Mouse (Mus musculus) gastrocnemius, adult 18-20 months (tissue): ENCODE results near the gene Pard3b. TPM values are rescaled to one million over a fixed set of nuclear protein-coding genes. Genes with fewer than 3 reads are reported as not detected.
"Not testable (repeated sequence)": the region's sequence is repeated elsewhere in the genome, so short reads cannot be mapped to it uniquely, and the experiment has no call there.

ENCODE experiments used
- DNase-seq: peaks from one replicate; pipeline ENCODE4 v3.0.0; 2021; ENCODE audit warnings: low spot score
- total RNA-seq, 2 experiments: library from RNA; stranded (reverse); gene quantifications; 2 replicates each; pipeline ENCODE4 v1.2.3; 2021

The Pard3b gene
- total RNA-seq, 2 experiments from 2014 or later: 4.0 to 5.3 TPM

GRCm38 (mm10) chr1:62565120-62565809 is 926.6 kb downstream of the Pard3b start:
- no peak for DNase-seq

- DNase-seq: no peak
Observed at GRCm38 (mm10) chr1:62566596-62566995, 928.0 kb downstream of the Pard3b start.

GRCm38 (mm10) chr1:62576939-62577590 is 938.4 kb downstream of the Pard3b start:
- no peak for DNase-seq

DNA sequence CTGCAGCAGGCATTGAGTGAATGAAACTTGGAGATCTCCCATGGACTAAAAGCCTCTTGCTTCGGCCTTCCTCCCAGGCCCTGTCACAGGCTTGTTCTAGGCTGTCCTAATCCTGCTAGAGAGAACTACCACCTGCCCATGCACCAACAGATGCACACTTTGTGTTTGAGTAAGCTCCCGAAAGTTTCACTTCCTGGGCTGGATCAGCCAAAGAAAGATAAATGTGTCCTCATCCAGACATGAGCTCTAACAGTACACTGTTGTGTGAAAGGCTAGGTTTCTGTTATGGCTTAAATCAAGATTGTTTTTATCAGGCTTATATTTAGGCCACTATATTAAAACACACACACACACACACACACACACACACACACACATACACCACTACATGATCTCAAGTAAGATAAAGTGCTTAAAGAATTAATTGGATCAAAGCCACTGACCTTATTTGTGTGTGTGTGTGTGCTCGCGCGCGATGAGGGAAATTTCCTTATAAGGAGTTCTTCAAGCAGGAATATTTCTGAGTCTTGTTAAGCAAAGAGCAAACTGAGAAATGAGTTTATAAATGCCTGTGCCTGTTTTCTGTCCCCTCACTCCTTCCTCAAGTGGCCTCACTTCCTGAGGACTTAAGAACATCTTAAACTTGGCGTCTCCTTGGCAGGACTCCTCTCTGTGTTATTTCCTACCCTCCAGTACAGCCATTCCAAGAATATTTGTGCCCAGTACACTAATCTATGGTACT is 940.6 kb downstream of the Pard3b start:
- no peak for DNase-seq

DNA sequence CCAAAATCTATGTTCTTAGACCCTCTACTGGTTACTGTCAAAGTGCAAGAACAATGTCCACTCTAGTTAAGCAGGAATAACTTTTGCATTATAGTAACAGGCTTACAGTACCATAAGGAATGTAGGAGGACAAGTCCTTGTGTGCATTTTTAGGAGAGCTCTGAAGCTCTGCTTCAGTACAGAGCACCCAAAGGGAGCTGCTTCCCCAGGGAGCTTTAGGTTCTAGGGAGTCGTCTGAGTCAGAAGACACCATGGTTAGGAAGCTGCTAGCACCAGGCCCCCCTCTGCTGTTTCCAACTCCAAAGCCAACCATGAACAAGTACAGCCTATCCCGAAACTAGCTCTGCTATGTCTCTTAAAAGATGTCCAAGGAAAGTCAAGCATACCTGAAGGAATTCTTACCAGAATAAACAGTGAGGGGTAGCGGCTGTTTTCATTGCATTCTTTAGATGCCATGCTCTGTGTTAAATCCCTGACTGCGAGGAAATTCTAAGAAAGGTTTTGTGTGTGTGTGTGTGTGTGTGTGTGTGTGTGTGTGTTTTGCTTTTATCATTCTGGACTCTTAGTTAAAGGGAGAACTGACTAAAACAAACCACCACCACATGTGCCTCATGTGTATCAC is 941.8 kb downstream of the Pard3b start:
- no peak for DNase-seq

DNA sequence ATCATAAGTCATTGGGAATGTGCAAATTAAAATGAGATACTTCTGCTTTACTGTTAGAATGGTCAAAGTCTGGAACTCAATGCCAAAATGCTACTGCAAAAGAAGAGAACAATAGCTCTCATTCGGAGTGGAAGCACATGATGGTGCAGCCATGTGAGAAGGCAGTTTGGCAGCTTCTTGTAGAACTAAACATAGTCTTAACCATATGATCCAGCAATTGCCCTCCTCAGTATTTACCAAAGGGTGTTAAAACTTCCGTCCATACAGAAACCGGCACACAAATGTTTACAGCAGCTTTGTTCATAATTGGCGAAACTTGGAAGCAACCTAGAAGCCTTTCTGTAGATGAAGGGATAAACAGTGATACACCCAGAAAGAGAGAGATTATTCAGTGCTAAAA is 943.9 kb downstream of the Pard3b start:
- DNase-seq: no peak

GRCm38 (mm10) chr1:62587536-62587935 is 948.9 kb downstream of the Pard3b start:
- no peak for DNase-seq

DNA sequence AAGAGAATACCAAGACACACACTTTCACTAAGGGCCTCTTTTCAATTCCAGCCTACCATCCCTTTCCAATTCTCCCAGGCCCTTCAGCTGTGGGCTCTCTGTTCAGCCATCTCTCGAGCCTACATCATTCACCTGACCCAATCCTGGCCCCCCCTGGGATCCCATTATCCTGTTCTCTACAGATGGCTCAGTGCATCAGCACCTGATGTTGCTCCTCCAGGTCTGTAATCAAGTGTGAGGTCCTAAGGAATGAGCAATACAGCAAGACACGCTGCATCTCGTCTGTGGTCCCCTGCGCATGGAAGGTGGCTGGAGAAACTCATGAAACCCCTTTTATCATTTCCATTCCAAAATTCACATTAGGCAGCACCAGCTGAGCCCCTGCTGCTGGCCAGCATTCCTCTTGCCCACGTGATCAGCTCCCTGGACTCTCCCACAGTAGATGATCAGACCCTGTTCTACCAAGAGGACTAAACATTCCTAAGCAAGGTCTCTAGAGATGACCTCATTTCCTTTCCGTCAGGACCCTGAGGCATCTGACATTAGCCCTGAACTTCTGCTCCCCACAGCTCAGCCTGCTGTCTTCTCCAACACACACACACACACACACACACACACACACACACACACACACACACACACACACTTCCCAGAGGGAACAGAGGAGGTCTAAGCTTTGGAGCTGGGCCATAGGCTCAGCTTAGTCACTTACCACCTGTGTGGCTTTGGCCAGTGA is 952.8 kb downstream of the Pard3b start:
- peak; percentile 12 for DNase-seq

- peak; percentile 18 for DNase-seq
Observed at GRCm38 (mm10) chr1:62595401-62595800, 956.8 kb downstream of the Pard3b start.

GRCm38 (mm10) chr1:62597751-62598400 is 959.3 kb downstream of the Pard3b start:
- no peak for DNase-seq

GRCm38 (mm10) chr1:62598551-62598950 is 959.9 kb downstream of the Pard3b start:
- no peak for DNase-seq

DNA sequence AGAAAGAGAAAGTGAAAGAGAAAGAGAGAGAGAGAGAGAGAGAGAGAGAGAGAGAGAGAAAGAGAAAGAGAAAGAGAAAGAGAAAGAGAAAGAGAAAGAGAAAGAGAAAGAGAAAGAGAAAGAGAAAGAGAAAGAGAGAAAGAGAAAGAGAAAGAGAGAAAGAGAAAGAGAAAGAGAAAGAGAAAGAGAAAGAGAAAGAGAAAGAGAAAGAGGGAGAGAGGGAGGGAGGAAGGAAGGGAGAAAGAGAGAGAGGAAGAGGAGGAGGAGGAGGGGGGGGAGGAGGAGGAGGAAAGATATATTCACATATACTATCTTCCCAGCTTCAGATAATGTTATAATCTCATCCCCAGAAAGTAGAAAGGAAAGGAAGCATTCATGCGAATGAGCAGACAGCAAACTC is 966.0 kb downstream of the Pard3b start:
- not testable (repeated sequence) for DNase-seq

DNA sequence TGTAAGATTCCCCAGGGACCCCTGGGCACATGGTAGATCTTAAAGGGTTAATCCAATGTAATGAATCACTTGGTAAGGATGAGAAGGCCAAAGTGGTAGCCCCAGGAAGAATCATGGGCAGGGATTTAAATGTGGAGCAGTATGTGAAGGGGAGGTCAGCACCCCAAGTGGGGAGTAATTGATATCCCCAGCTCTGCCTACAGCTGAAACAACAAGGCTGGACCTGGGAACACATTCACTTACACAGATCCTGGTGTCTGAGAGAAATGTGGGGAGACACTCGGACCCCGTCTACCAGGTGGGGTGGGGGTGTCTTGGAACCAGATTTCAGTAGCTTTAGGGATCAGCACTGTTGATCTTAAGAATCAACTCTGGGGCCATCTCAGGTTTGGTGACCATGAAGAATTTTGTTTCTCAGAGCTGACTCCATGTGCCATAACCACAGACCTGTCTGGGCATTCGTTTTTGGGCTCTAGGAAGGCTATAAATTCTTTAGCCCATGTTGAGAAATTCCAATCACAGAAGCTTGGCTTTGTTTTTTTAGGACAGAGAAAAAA is 979.6 kb downstream of the Pard3b start:
- no peak for DNase-seq

- DNase-seq: no peak
Observed at GRCm38 (mm10) chr1:62619456-62619855, 980.8 kb downstream of the Pard3b start.

- no peak for DNase-seq
Observed at GRCm38 (mm10) chr1:62622447-62622846, 983.8 kb downstream of the Pard3b start.

- no peak for DNase-seq
Observed at GRCm38 (mm10) chr1:62624166-62624565, 985.5 kb downstream of the Pard3b start.

GRCm38 (mm10) chr1:62624836-62625235 is 986.2 kb downstream of the Pard3b start:
- no peak for DNase-seq

DNA sequence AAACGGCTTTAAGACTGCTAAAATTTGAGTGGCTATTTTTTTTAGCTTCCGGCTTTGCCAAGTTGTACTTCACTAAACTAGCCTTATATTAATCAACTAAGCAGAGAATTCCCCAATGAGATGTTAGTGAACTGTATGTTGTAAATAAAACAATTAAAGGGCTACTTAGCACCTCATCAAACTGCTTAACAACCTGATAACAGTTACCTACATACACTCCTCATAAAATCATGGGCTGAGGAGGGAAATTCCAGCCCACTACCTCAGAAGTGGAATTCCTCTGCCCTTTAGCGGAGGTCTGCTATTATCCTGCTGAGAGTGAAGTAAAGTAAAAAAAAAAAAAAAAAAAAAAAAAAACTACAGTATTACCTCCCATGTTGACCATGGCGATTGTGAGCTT is 986.7 kb downstream of the Pard3b start:
- no peak for DNase-seq

DNA sequence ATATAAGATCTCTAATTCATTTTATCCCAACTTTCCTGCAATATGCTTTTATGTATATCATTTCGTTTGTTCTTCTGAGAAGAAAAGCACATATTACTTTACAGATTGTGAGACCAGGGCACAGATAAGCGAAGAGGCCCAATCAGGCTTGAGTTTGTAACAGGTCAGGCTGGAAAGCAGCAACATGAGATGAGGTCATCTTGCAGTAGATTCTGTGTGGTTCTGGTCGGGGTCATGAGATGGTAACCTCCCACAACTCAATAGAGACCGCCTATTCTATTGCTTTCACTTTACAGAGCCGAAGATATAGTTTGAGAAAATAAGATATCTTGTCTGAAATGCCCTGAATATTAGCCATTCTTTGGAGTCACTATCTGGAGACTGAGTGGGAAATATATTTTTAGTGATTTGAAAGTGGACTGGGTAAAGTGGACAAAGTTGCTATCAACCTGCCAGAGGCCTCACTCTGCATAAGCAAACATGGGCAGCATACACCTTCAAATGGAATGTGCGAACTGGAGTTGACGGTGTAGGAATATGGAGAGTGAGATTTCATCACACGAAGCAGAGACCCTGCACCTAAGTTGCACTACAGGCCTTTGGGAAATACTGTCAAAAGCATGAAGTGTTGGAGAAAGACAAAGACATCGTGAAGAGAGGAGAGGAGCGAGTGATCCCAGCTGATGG is 987.3 kb downstream of the Pard3b start:
- DNase-seq: no peak

DNA sequence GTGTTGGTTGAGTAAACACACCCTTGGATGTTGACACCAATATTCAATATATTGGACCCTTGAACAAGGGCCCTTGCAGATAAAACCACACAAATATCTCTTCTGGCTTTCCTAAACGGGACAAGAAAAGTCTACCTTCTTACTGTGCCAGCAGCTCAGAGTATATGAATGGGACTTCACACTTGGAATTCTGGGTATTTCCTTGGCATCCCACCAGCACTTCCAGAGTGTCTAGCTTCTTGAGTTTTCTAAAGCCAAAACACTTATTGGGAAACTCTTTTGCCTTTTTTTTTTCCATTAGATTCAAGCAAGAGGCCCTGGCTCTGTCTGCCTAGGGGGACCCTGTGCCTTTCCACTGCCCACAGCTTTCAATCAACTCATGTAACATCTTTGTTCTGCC is 991.3 kb downstream of the Pard3b start:
- DNase-seq: peak; percentile 7
